Mouse (Mus musculus): ENCODE results near the gene Ptprr. TPM values are rescaled to one million over a fixed set of nuclear protein-coding genes. Genes with fewer than 3 reads are reported as not detected.
A peak's percentile ranks its signal among the peaks of the same experiment; 100 is the strongest.

Ptprr gene
- total RNA-seq, 2 experiments from 2014 or later, result 0.74 to 1.6 TPM

DNA sequence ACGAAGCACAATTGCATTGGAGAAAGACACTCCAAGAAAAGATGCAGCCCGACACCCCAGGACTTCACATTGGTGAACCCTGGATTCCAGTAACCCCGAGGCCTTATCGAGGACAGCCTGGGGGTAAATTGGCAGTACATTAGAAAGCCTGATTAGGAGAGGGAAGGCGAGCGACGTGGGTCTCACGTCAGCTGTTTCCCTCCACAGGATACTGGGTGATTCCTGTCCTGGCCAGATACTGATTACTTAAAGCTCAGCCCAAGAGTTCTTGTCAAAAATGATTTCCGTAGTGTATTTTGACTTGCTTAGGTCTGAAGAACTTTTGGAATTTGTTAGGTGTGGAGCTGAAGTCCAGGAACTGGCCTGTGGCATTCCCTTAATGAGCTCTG, 190.7 kb downstream of the Ptprr start:
- intact Hi-C loops (cut with DNase I), result loop anchor here (1.0 to 5.0 kb wide), 2 partner anchors 54 to 112 kb away; no protein-coding TSS in a partner anchor
- Histone ChIP-seq H3K27ac (peak overlapping the region; percentile 83), H3K4me3 (peak overlapping the region; percentile 29; the same call in 1 of the 2 replicates)
- no peak for DNase-seq
- TF ChIP-seq CTCF (IDR thresholded peaks at IDR 0.05), result no peak

DNA sequence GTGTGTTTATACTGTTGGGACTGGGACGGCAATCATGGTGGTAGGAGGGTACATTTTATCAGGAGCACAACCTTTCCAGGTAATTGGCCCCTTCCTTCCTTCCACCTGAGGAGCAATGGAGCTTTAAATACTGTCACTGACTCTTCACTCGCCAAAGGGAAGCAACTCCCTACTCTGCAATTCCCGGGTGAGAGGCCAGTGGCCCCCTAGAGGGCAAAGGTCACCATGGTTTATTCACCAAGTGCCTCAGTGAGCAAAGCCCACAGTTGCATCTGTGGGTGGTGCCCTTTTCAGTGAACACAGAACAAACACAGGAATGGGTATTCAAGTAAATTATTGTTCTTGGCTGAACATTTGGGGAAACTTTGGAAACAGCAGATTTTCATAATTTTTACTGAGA, 194.1 kb downstream of the Ptprr start:
- DNase-seq, result no peak
- Histone ChIP-seq H3K27ac (no peak overlapping the region), H3K4me3 (no peak overlapping the region)
- intact Hi-C loops (cut with DNase I), result no loop called here
- no peak for TF ChIP-seq CTCF (IDR thresholded peaks at IDR 0.05)

DNA sequence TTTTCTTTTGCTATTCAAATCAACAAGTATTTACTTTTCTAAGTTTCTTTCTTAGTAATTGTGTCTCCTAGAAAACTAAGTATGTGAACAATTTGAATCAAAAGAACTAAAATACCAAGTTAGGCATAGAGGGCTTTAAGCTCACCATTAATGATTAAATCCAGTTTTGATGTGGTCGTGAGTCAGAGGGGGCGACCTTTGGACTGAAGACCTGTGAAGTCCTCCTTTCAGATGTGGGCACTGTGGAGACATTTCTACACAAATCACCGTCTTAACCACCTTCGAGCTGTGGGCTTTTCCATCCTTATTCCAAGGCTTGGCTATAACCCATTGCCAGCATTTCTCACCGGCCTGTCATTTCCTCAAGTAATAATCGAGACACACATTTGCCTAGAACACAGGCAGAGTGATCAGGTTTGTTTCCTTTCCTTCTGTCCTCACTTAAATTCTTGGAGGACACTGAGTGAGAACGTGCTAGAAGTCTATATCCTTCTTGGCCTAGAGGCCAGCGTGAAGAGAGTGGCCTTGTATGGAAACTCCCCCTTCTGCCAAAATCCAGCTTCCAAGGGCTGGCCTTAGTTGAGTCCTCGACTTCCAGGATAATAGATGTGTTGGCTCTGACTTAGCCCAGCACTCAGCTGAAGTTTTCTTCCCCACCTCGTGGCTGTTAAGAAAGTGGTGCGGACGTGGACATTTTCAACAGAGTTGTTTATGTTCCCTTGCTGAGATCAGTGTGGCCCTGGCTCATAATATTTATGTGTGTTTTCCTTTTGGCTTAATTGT, 202.5 kb downstream of the Ptprr start:
- Histone ChIP-seq H3K27ac (peak overlapping the region; percentile 66), H3K4me3 (no peak overlapping the region)
- no peak for TF ChIP-seq CTCF (IDR thresholded peaks at IDR 0.05)
- intact Hi-C loops (cut with DNase I), result no loop called here
- DNase-seq, result no peak

DNA sequence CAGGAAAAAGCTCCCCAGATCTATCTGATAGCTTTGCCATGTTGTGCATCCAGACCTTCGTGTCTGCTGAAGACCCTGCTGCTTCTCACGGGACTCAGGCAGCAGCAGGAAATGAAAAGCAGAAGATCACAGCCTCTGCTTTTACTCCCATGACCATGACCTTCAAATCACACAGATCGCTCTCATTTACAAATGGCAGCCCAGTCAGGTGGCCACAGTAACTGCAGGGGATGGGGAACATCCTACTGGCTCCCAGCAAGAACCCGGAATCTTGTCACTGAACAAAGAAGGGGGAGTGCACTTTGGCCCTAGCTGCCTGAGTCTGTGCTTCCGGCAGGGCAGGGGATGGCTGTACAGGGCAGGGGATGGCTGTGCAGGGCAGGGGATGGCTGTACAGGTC, 217.3 kb downstream of the Ptprr start:
- no peak overlapping the region for H3K4me3 ChIP-seq
- no peak for TF ChIP-seq CTCF (IDR thresholded peaks at IDR 0.05)
- intact Hi-C loops (cut with DNase I), result no loop called here
- no peak for DNase-seq
- H3K27ac ChIP-seq, result no peak overlapping the region

DNA sequence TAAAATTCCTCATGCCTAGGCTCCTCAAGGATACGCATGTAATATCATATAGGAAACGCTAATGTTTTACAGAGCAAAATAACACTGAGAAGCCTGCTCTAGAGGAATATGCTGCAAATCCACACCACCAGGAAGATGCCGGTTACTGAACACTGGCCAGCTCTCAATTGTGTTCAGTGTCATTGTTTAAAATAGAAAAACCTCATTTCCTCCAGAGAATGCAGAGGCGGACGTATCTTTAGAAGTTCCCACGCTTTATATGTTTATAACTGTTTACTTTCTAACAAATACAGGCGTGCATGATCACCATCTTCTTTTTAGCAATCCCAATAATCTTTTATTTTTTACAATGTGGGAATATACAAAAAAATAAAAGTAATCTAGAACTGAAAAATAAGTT, 224.2 kb downstream of the Ptprr start:
- intact Hi-C loops (cut with DNase I), result no loop called here
- no peak for DNase-seq

DNA sequence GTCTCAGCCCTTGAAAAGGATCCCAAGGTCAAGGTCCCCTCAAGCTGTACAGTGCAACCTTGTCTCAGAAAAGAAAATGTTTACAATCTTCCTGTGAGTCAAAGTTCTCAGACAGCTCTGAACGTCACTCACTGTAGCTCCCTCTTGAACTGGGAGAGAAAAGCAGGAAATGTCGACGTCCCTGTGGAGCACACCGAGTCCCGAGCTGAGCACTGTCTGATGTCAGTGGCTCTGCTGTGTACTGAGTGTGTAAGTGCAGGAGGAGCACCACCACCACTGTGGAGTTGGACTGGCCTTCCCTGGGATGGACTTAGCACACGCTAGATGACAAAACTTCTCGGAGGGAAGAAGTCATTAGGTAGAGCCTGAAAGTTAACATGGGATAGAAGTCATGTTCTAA, 225.4 kb downstream of the Ptprr start:
- DNase-seq, result no peak

More for the DNA sequence above, 224.2 kb downstream of the Ptprr start:
- TF ChIP-seq CTCF (IDR thresholded peaks at IDR 0.05), result no peak
- Histone ChIP-seq H3K4me3 (no peak overlapping the region), H3K27ac (peak overlapping the region; percentile 4; the same call in 1 of the 2 replicates)

DNA sequence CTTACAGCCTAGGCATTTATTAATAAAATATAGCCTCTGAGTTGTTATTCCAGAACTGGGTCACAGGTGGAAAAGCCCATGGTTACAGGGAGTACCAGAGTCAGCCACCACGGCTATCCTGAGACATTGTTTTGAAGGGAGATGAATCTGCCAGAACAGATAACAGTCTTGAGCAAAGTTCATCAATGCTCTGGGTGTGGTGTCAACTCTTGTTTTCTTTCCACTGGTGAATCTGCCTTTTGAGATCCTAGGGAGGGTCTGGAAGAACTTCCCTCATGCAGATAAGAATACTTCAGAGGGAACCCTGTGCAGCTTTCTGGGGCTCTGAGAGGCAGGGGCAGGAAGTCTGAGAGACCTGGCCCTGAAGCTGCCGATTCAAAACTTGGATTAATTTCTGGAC, 227.6 kb downstream of the Ptprr start:
- no peak for TF ChIP-seq CTCF (IDR thresholded peaks at IDR 0.05)
- intact Hi-C loops (cut with DNase I), result no loop called here
- H3K27ac ChIP-seq, result no peak overlapping the region
- no peak overlapping the region for H3K4me3 ChIP-seq
- DNase-seq, result no peak

More for the DNA sequence above, 225.4 kb downstream of the Ptprr start:
- Histone ChIP-seq H3K4me3 (no peak overlapping the region), H3K27ac (no peak overlapping the region)
- intact Hi-C loops (cut with DNase I), result no loop called here
- no peak for TF ChIP-seq CTCF (IDR thresholded peaks at IDR 0.05)

DNA sequence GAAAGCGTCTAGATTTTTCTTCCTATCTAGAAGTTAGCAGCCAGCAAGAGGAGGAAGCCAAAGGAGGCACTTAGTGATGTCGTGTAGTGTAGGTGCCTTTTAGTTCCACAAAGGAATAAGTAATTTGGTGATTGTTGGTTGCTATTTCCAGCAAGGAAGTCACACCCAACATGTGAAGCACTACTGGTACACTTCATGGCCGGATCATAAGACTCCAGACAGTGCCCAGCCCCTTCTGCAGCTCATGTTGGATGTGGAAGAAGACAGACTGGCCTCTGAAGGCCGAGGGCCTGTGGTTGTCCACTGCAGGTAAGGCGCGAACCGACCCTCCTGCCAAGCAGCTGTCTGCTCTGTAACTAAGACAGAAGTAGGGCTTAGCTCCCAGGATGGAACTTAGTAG, 234.7 kb downstream of the Ptprr start:
- no peak for TF ChIP-seq CTCF (IDR thresholded peaks at IDR 0.05)
- intact Hi-C loops (cut with DNase I), result loop anchor here (5.0 kb wide), 1 partner anchor 50 kb away; no protein-coding TSS in a partner anchor
- Histone ChIP-seq H3K4me3 (peak overlapping the region; percentile 58), H3K27ac (peak overlapping the region; percentile 80)
- no peak for DNase-seq

DNA sequence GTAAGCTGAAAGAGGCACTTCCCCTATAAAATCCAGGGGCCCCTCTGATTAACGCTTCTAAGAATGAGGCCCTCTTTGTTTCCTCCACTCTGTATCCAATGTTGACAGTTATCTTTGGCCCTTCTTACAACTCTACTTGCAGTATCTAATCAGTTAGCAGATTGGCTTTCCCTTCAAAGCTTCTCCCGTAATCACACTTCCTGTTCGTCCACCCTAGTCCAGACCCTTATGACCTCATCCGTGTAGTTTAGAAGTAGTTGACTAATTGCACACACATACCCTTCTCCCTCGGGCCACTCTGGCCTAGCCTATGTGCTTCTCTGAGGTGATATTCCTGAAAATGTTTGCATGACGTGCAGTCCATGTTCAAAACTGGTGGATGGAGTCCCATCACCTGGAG, 236.0 kb downstream of the Ptprr start:
- DNase-seq, result no peak
- peak overlapping the region; percentile 80 for H3K27ac ChIP-seq
- TF ChIP-seq CTCF (IDR thresholded peaks at IDR 0.05), result no peak
- intact Hi-C loops (cut with DNase I), result loop anchor here (5.0 kb wide), 1 partner anchor 48 kb away; no protein-coding TSS in a partner anchor
- peak overlapping the region; percentile 58 for H3K4me3 ChIP-seq

DNA sequence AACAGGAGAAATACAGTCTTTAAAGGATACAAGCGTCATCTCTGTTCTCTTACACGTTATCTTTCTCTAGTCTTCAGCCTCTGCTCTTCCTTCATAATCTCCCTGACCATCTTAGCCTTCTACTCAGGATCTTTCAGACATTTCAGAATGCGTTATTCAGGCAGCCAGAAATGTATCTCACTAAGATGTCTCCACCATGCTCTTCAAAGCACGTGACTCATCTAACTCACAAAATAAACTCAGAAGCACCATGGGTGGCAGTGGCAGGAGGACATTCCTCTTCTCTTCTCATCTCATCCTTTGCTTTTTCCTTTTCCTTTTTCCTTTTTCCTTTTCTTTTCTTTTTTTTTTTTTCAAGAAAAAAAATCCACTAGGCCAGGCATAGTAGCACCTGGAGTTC, 241.3 kb downstream of the Ptprr start:
- DNase-seq, result no peak
- intact Hi-C loops (cut with DNase I), result no loop called here
- Histone ChIP-seq H3K27ac (no peak overlapping the region), H3K4me3 (no peak overlapping the region)
- no peak for TF ChIP-seq CTCF (IDR thresholded peaks at IDR 0.05)

DNA sequence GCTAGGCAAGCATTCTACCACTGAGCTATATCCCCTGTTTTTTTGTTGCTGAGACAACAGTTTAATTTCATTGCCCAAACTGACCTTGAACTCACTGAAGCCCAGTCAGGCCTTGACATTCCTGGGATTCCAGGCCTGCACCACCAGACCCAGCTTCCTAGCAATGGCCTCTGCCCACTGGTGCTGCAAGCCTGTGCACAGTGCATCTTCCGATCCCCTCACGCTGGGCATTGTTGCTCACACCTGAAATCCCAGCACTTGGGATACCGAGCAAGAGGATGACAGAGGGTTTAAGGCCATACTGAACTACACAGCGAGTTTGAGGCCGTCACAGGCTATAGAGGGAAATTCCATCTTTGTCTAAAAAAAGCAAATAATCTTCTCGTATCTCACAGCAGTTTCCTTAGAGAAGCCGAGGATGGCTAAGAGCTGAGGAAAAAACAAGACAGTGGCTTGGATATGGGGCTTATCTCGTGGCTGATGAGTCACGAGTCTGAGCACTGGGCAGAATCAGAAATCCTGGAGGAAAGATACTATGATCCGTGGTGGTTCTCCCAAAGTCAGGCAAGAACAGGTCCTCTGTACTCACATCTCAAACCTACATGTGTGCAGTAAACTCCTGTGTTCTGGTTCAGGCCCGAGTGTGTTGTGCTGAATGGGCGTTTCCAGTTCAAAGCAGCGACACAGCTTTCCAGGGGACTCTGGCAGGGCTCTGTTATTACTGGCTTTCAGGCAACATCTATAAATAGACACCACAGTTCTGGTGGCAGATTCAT, 242.8 kb downstream of the Ptprr start:
- DNase-seq, result peak; percentile 34
- Histone ChIP-seq H3K27ac (peak overlapping the region; percentile 69), H3K4me3 (peak overlapping the region; percentile 34; the same call in 1 of the 2 replicates)
- intact Hi-C loops (cut with DNase I), result loop anchor here (5.0 kb wide), 1 partner anchor 54 kb away; no protein-coding TSS in a partner anchor
- no peak for TF ChIP-seq CTCF (IDR thresholded peaks at IDR 0.05)

DNA sequence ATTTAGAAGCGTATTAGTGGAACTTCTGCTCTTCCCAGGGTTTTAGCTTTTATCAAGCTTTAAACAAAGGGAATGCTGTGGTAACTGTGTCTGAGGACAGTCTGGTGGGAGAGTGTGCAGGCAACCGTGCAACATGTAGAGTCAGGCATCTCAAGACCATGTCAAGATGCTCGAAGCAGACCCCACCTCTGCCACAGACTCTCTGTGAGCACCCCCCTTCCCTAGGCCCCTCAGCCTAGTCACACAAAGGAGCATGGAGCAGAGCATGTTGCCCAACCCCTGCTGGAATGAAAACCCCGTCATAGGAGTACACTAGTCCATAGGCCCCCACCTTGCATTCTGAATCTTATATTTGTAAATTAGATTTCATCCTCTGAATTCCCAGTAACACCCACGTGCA, 243.5 kb downstream of the Ptprr start:
- DNase-seq, result no peak
- TF ChIP-seq CTCF (IDR thresholded peaks at IDR 0.05), result no peak
- intact Hi-C loops (cut with DNase I), result loop anchor here (5.0 kb wide), 1 partner anchor 54 kb away; no protein-coding TSS in a partner anchor
- peak overlapping the region; percentile 69 for H3K27ac ChIP-seq
- peak overlapping the region; percentile 34 for H3K4me3 ChIP-seq

DNA sequence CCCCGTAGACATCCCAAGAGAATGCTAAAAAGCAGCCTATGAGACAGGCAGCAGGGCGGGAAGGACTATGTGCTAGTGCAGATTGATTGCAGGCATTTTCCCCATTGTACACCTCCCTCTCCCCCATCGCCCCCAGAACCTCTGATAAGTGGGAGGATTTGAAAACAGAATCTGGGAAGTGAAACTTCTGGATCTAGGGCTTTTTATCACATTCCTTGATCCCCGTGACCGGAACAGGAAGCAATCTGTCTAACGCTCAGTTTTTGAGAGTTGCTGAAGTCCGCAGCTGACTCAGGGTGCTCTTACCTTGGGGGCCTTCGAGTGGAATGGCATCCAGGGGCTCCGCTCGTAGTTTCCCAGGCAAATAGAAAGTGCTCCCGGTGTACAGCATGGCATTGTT, 246.5 kb downstream of the Ptprr start:
- no peak overlapping the region for H3K4me3 ChIP-seq
- H3K27ac ChIP-seq, result no peak overlapping the region
- TF ChIP-seq CTCF (IDR thresholded peaks at IDR 0.05), result no peak
- no peak for DNase-seq
- intact Hi-C loops (cut with DNase I), result loop anchor here (5.0 kb wide), 1 partner anchor 57 kb away; no protein-coding TSS in a partner anchor
